Mouse (Mus musculus) lung, embryonic 16.5 days (tissue): Measurements from ENCODE around the gene Tmem51. TPM values are rescaled to one million over a fixed set of nuclear protein-coding genes. Genes with fewer than 3 reads are reported as not detected.
A peak's percentile ranks its signal among the peaks of the same experiment; 100 is the strongest.
"Not testable (repeated sequence)": the region's sequence is repeated elsewhere in the genome, so short reads cannot be mapped to it uniquely, and the experiment has no call there.

Source experiments
- ATAC-seq: fragments of 200-750 bp; cut with Nextera tagmentation; 2 replicates; pipeline ENCODE4 v1.8.0; 2017; ENCODE audit warnings: low read depth, mild to moderate bottlenecking, moderate library complexity
- H3K27ac ChIP-seq: fragments of 300-500 bp; sonication (generic); 2 replicates; pipeline ENCODE4 v1.5.1; 2014; ENCODE audit warnings: mild to moderate bottlenecking, control low read depth, low read length
- H3K27me3 ChIP-seq: fragments of 300-500 bp; sonication (generic); 2 replicates; pipeline ENCODE4 v1.6.1; 2014; ENCODE audit warnings: low read depth, low read length, mixed read lengths; ENCODE audit not compliant: control insufficient read depth, insufficient read depth
- H3K36me3 ChIP-seq: fragments of 300-500 bp; sonication (generic); 2 replicates; pipeline ENCODE4 v1.6.1; 2014; ENCODE audit warnings: low read length; ENCODE audit not compliant: control insufficient read depth, insufficient read depth
- H3K4me1 ChIP-seq: fragments of 300-500 bp; sonication (generic); replicated peaks from 2 replicates; pipeline ENCODE4 v1.6.1; 2014; ENCODE audit warnings: low read length, mixed read lengths; ENCODE audit not compliant: control insufficient read depth, insufficient read depth
- H3K4me2 ChIP-seq: fragments of 300-500 bp; sonication (generic); 2 replicates; pipeline ENCODE4 v1.6.1; 2014; ENCODE audit warnings: low read depth, low read length, control low read depth
- H3K4me3 ChIP-seq: fragments of 300-500 bp; sonication (generic); 2 replicates; pipeline ENCODE4 v1.5.1; 2014; ENCODE audit warnings: mild to moderate bottlenecking, low read length, control low read depth
- H3K9ac ChIP-seq: fragments of 300-500 bp; sonication (generic); 2 replicates; pipeline ENCODE4 v1.6.1; 2014; ENCODE audit warnings: low read length, control low read depth
- H3K9me3 ChIP-seq: fragments of 300-500 bp; sonication (generic); 2 replicates; pipeline ENCODE4 v1.6.1; 2016; ENCODE audit warnings: low read length; ENCODE audit not compliant: control insufficient read depth
- WGBS: fragments of 180-500 bp; shearing (Covaris S2); extraction: QIAGEN DNeasy Blood & Tissue Kit; methylation state at CpG from one replicate; pipeline ENCODE4 v1.1.7; 2014; 5-methylcytosine and 5-hydroxymethylcytosine counted together
- polyA plus RNA-seq: library from polyadenylated mRNA; unstranded; fragments of >200 nt; fragmentation: Nextera tagmentation; extraction: Ambion mirVana; gene quantifications from 2 replicates; pipeline ENCODE4 v1.2.1, GENCODE M21; 2015

Gene Tmem51
- polyA plus RNA-seq, 1 experiment from 2014 or later = 25.7 TPM

- H3K36me3 ChIP-seq = no peaks in the 10 kb centered on the region
- no peaks in the 10 kb centered on the region for H3K27me3 ChIP-seq
- H3K27ac ChIP-seq = no peak overlapping the region
- ATAC-seq = no peak
- no peak overlapping the region for H3K9ac ChIP-seq
- no peaks in the 10 kb centered on the region for H3K9me3 ChIP-seq
- H3K4me1 ChIP-seq = peaks cover 8% of the 10 kb centered on the region; the same call in 1 of the 2 replicates
- 52% methylated on average over 3 of the region's 3 CpGs for WGBS
- no peak overlapping the region for H3K4me2 ChIP-seq
- H3K4me3 ChIP-seq = no peak overlapping the region
Observed at GRCm38 (mm10) chr4:141996880-141997279, 87.2 kb downstream of the Tmem51 start.

- Histone ChIP-seq H3K4me2 (no peak overlapping the region), H3K27ac (no peak overlapping the region), H3K4me1 (peaks cover 8% of the 10 kb centered on the region; the same call in 1 of the 2 replicates), H3K27me3 (no peaks in the 10 kb centered on the region), H3K9me3 (no peaks in the 10 kb centered on the region), H3K4me3 (no peak overlapping the region), H3K9ac (no peak overlapping the region), H3K36me3 (no peaks in the 10 kb centered on the region)
- 53% methylated on average over 7 of the region's 7 CpGs for WGBS
- ATAC-seq = no peak
Observed at GRCm38 (mm10) chr4:141996086-141996485, 88.0 kb downstream of the Tmem51 start.

- 50% methylated on average over 2 of the region's 2 CpGs for WGBS
- not testable (repeated sequence) for H3K4me1 ChIP-seq, H3K36me3 ChIP-seq, H3K27ac ChIP-seq, H3K9me3 ChIP-seq, H3K4me2 ChIP-seq, ATAC-seq, H3K9ac ChIP-seq, H3K4me3 ChIP-seq, H3K27me3 ChIP-seq
Observed at GRCm38 (mm10) chr4:141994062-141994471, 90.0 kb downstream of the Tmem51 start.

- ATAC-seq = 0 out of 2 replicates have a peak, but pooled peaks have one; percentile 20
- no peaks in the 10 kb centered on the region for H3K36me3 ChIP-seq
- no peak overlapping the region for H3K9ac ChIP-seq
- no peak overlapping the region for H3K4me2 ChIP-seq
- H3K4me1 ChIP-seq = peaks cover 8% of the 10 kb centered on the region; the same call in 1 of the 2 replicates
- no peaks in the 10 kb centered on the region for H3K27me3 ChIP-seq
- no peak overlapping the region for H3K4me3 ChIP-seq
- no peak overlapping the region for H3K27ac ChIP-seq
- 64% methylated on average over 5 of the region's 5 CpGs for WGBS
- no peaks in the 10 kb centered on the region for H3K9me3 ChIP-seq
Observed at GRCm38 (mm10) chr4:141993347-141994061, 90.6 kb downstream of the Tmem51 start.

GRCm38 (mm10) chr4:141992530-141993204 lies 91.4 kb downstream of the Tmem51 start:
- no peaks in the 10 kb centered on the region for H3K27me3 ChIP-seq
- no peak overlapping the region for H3K9ac ChIP-seq
- no peak overlapping the region for H3K27ac ChIP-seq
- no peak overlapping the region for H3K4me2 ChIP-seq
- H3K4me1 ChIP-seq = peaks cover 8% of the 10 kb centered on the region; the same call in 1 of the 2 replicates
- H3K9me3 ChIP-seq = no peaks in the 10 kb centered on the region
- H3K4me3 ChIP-seq = no peak overlapping the region
- 70% methylated on average over 14 of the region's 14 CpGs for WGBS
- ATAC-seq = no peak
- no peaks in the 10 kb centered on the region for H3K36me3 ChIP-seq

GRCm38 (mm10) chr4:141988178-141988577 lies 95.9 kb downstream of the Tmem51 start:
- no peak overlapping the region for H3K27ac ChIP-seq
- H3K4me1 ChIP-seq = no peaks in the 10 kb centered on the region
- H3K9ac ChIP-seq = no peak overlapping the region
- 72% methylated on average over 1 of the region's 1 CpGs for WGBS
- H3K4me2 ChIP-seq = no peak overlapping the region
- H3K36me3 ChIP-seq = no peaks in the 10 kb centered on the region
- H3K27me3 ChIP-seq = no peaks in the 10 kb centered on the region
- ATAC-seq = no peak
- H3K9me3 ChIP-seq = no peaks in the 10 kb centered on the region
- no peak overlapping the region for H3K4me3 ChIP-seq

- Histone ChIP-seq H3K27me3 (no peaks in the 10 kb centered on the region), H3K9ac (no peak overlapping the region), H3K36me3 (no peaks in the 10 kb centered on the region), H3K4me2 (no peak overlapping the region), H3K4me1 (no peaks in the 10 kb centered on the region), H3K4me3 (no peak overlapping the region), H3K9me3 (no peaks in the 10 kb centered on the region), H3K27ac (no peak overlapping the region)
- 65% methylated on average over 3 of the region's 3 CpGs for WGBS
- ATAC-seq = no peak
Observed at GRCm38 (mm10) chr4:141983689-141984088, 100.4 kb downstream of the Tmem51 start.

GRCm38 (mm10) chr4:141981475-141981874 lies 102.6 kb downstream of the Tmem51 start:
- WGBS = 55% methylated on average over 3 of the region's 3 CpGs
- no peaks in the 10 kb centered on the region for H3K27me3 ChIP-seq
- no peak for ATAC-seq

More at GRCm38 (mm10) chr4:141981475-141981874, 102.6 kb downstream of the Tmem51 start:
- no peak overlapping the region for H3K9ac ChIP-seq
- no peak overlapping the region for H3K4me2 ChIP-seq
- no peak overlapping the region for H3K27ac ChIP-seq
- no peak overlapping the region for H3K4me3 ChIP-seq
- H3K36me3 ChIP-seq = no peaks in the 10 kb centered on the region
- H3K9me3 ChIP-seq = no peaks in the 10 kb centered on the region
- H3K4me1 ChIP-seq = no peaks in the 10 kb centered on the region
